Mouse (Mus musculus): ENCODE results near the gene Relb. TPM values are rescaled to one million over a fixed set of nuclear protein-coding genes. Genes with fewer than 3 reads are reported as not detected.

The Relb gene
- polyA plus RNA-seq, 1 experiment = 76.9 TPM

DNA sequence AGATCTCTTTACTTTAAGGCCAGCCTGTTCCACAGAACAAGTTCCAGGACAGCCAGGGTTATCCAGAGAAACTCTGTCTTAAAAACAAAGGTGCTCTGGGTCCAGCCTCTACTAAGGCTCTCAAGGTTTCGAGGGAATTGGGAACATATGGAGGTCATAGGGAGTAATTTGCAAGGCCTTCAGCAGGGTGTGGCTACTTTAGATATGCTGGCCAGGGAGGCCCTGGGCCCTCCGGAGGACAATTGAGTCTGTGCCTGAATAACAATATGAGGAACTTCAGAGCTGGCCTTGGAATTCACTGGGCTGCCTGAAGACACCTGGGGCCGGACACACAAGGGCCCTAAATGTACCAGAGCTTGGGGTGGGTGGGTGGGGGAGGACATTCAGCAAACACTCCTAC lies 53.7 kb downstream of the Relb start:
- no peak overlapping the region for H3K27ac ChIP-seq (ENCODE audit: insufficient read depth, low read length)
- peaks cover 7% of the 10 kb centered on the region for H3K36me3 ChIP-seq (ENCODE audit: control insufficient read depth, insufficient read depth, low read length)
- H3K27me3 ChIP-seq (ENCODE audit: control insufficient read depth, insufficient read depth, low read length) = no peaks in the 10 kb centered on the region
- peaks cover 5% of the 10 kb centered on the region; the same call in 1 of the 2 replicates for H3K4me1 ChIP-seq (ENCODE audit: control insufficient read depth, insufficient read depth, insufficient read length)
- no peak for DNase-seq (ENCODE audit: low read depth in 1 of 2, low spot score in 2 of 2)
- TF ChIP-seq CTCF (IDR thresholded peaks at IDR 0.05; ENCODE audit: extremely low read depth, insufficient read depth, insufficient read length, insufficient replicate concordance) = no peak
- TF ChIP-seq POLR2A (IDR thresholded peaks at IDR 0.05; ENCODE audit: low read depth, low read length) = no peak
- no peak overlapping the region for H3K4me3 ChIP-seq (ENCODE audit: extremely low read depth, insufficient read depth, insufficient read length)
- WGBS = 57% methylated on average over 3 of the region's 3 CpGs

DNA sequence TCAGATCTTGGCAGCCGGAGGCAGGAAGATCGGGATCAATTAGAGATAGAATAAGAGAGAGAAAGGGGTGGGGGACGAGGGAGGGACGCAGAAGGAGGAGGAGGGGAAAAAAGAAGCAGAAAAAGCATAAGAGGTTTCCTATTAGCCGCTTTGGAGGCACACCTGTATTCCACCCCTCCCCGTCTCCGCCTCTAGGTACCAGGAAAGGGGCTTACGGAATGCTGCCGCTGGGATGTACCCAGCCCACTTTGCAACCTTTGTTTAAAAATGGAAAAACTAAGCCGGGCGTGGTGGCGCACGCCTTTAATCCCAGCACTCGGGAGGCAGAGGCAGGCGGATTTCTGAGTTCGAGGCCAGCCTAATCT lies 55.5 kb downstream of the Relb start:
- Histone ChIP-seq H3K4me3 (ENCODE audit: extremely low read depth, insufficient read depth, insufficient read length) (peak overlapping the region; percentile 90; the same call in 1 of the 2 replicates), H3K27me3 (ENCODE audit: control insufficient read depth, insufficient read depth, low read length) (no peaks in the 10 kb centered on the region), H3K27ac (ENCODE audit: insufficient read depth, low read length) (peak overlapping the region; percentile 93), H3K4me1 (ENCODE audit: control insufficient read depth, insufficient read depth, insufficient read length) (peaks cover 5% of the 10 kb centered on the region; the same call in 1 of the 2 replicates), H3K36me3 (ENCODE audit: control insufficient read depth, insufficient read depth, low read length) (no peaks in the 10 kb centered on the region)
- WGBS = 31% methylated on average over 16 of the region's 16 CpGs
- no peak for TF ChIP-seq POLR2A (IDR thresholded peaks at IDR 0.05; ENCODE audit: low read depth, low read length)
- no peak for TF ChIP-seq CTCF (IDR thresholded peaks at IDR 0.05; ENCODE audit: extremely low read depth, insufficient read depth, insufficient read length, insufficient replicate concordance)
- DNase-seq (ENCODE audit: low read depth in 1 of 2, low spot score in 2 of 2) = no peak

DNA sequence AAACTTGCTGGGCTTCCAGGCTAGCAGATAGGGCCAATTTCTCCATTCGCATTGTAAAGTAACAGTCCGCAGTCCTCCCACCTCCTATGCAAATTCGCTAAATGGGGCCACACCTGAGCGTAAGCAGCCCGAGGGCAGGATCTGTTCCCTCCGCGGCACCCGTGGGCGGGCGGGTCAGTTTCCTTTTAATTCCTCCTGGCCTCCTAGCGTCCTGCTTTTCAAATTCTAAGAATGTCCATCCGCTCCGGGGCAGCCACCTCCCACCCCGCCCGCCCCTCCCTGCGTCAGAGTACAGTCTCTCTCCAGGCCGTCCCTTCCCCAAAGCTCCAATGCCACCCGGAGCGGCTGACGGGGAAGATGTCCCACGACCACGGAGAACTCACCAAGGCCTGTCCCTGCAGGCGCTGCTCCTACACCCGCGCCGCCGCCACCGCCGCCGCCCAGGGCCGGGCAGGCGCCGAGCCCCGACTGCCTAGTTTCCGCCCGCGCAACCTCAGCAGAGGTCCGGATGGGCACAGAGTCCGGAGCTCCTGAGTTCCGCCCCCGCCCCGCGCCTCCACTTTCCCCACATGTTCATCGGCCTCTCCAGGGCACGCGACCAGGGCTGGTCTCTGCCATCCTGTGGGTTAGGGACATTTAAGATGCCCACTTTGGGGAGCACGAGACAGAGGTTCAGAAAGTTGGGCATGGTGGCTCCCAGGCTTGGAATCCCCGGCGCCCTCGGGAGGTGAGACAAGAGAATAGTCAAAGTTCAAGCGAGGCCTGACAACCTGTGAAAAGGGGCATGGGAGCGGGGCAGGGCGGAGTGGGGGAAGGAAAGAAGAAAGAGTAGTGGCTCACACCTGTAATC lies 56.1 kb downstream of the Relb start:
- Histone ChIP-seq H3K27me3 (ENCODE audit: control insufficient read depth, insufficient read depth, low read length) (no peaks in the 10 kb centered on the region), H3K36me3 (ENCODE audit: control insufficient read depth, insufficient read depth, low read length) (no peaks in the 10 kb centered on the region), H3K4me1 (ENCODE audit: control insufficient read depth, insufficient read depth, insufficient read length) (peaks cover 5% of the 10 kb centered on the region; the same call in 1 of the 2 replicates), H3K27ac (ENCODE audit: insufficient read depth, low read length) (peak overlapping the region; percentile 93), H3K4me3 (ENCODE audit: extremely low read depth, insufficient read depth, insufficient read length) (peak overlapping the region; percentile 90)
- peak; percentile 72 for DNase-seq (ENCODE audit: low read depth in 1 of 2, low spot score in 2 of 2)
- 1% methylated on average over 53 of the region's 53 CpGs for WGBS
- TF ChIP-seq CTCF (IDR thresholded peaks at IDR 0.05; ENCODE audit: extremely low read depth, insufficient read depth, insufficient read length, insufficient replicate concordance) (no peak), POLR2A (IDR thresholded peaks at IDR 0.05; ENCODE audit: low read depth, low read length) (peak; percentile 69)

- Histone ChIP-seq H3K27me3 (ENCODE audit: control insufficient read depth, insufficient read depth, low read length) (no peaks in the 10 kb centered on the region), H3K27ac (ENCODE audit: insufficient read depth, low read length) (no peak overlapping the region), H3K36me3 (ENCODE audit: control insufficient read depth, insufficient read depth, low read length) (peaks cover 5% of the 10 kb centered on the region), H3K4me1 (ENCODE audit: control insufficient read depth, insufficient read depth, insufficient read length) (no peaks in the 10 kb centered on the region), H3K4me3 (ENCODE audit: extremely low read depth, insufficient read depth, insufficient read length) (no peak overlapping the region)
- TF ChIP-seq CTCF (IDR thresholded peaks at IDR 0.05; ENCODE audit: extremely low read depth, insufficient read depth, insufficient read length, insufficient replicate concordance) (no peak), POLR2A (IDR thresholded peaks at IDR 0.05; ENCODE audit: low read depth, low read length) (no peak)
- no peak for DNase-seq (ENCODE audit: low read depth in 1 of 2, low spot score in 2 of 2)
- 87% methylated on average over 3 of the region's 3 CpGs for WGBS
These were observed 59.6 kb downstream of the Relb start for GRCm38 (mm10) chr7:19569647-19570046.

DNA sequence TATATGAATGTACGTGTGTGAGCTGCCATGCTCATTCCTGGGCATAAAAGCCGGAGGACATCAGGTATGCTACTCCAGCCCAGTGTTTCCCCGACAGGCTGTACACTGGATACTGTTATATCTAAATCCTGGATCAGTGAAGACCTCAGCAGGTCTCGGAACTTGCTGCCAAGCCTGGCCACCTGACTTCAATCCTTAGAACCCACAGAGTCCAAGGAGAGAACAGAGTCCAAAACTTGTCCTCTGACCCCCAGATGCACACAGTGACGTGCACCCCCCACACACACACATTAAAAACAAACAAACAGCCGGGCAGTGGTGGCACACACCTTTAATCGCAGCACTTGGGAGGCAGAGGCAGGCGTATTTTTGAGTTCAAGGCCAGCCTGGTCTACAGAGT lies 61.8 kb downstream of the Relb start:
- no peak for DNase-seq (ENCODE audit: low read depth in 1 of 2, low spot score in 2 of 2)
- H3K36me3 ChIP-seq (ENCODE audit: control insufficient read depth, insufficient read depth, low read length) = peaks cover 8% of the 10 kb centered on the region
- H3K4me1 ChIP-seq (ENCODE audit: control insufficient read depth, insufficient read depth, insufficient read length) = peaks cover 6% of the 10 kb centered on the region; the same call in 1 of the 2 replicates
- no peak overlapping the region for H3K4me3 ChIP-seq (ENCODE audit: extremely low read depth, insufficient read depth, insufficient read length)
- WGBS = 97% methylated on average over 8 of the region's 8 CpGs
- no peaks in the 10 kb centered on the region for H3K27me3 ChIP-seq (ENCODE audit: control insufficient read depth, insufficient read depth, low read length)
- H3K27ac ChIP-seq (ENCODE audit: insufficient read depth, low read length) = no peak overlapping the region
- TF ChIP-seq CTCF (IDR thresholded peaks at IDR 0.05; ENCODE audit: extremely low read depth, insufficient read depth, insufficient read length, insufficient replicate concordance) = no peak
- no peak for TF ChIP-seq POLR2A (IDR thresholded peaks at IDR 0.05; ENCODE audit: low read depth, low read length)

DNA sequence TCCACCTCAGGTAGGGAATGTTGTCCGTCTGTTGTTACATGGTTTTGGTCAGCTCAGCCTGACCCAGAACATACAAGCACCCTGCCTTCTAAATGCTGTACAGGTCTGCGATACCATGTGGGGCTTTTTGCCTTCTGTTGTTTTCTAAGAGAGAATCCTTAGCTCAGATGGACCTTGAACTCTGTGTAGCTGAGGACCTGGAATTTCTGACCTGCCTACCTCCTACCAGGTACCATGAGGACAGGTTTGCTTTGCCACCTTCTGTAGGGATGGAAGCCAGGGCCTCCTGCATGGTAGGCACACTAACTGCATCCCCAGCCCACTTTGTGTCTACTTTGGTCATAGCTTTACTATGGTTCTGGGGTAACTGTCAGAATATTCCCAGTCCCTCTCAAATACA lies 63.4 kb downstream of the Relb start:
- H3K4me3 ChIP-seq (ENCODE audit: extremely low read depth, insufficient read depth, insufficient read length) = no peak overlapping the region
- peaks cover 9% of the 10 kb centered on the region; the same call in 1 of the 2 replicates for H3K4me1 ChIP-seq (ENCODE audit: control insufficient read depth, insufficient read depth, insufficient read length)
- TF ChIP-seq CTCF (IDR thresholded peaks at IDR 0.05; ENCODE audit: extremely low read depth, insufficient read depth, insufficient read length, insufficient replicate concordance) = no peak
- no peak for TF ChIP-seq POLR2A (IDR thresholded peaks at IDR 0.05; ENCODE audit: low read depth, low read length)
- WGBS = 98% methylated on average over 2 of the region's 2 CpGs
- DNase-seq (ENCODE audit: low read depth in 1 of 2, low spot score in 2 of 2) = no peak
- H3K36me3 ChIP-seq (ENCODE audit: control insufficient read depth, insufficient read depth, low read length) = peaks cover 8% of the 10 kb centered on the region
- no peaks in the 10 kb centered on the region for H3K27me3 ChIP-seq (ENCODE audit: control insufficient read depth, insufficient read depth, low read length)
- no peak overlapping the region for H3K27ac ChIP-seq (ENCODE audit: insufficient read depth, low read length)

DNA sequence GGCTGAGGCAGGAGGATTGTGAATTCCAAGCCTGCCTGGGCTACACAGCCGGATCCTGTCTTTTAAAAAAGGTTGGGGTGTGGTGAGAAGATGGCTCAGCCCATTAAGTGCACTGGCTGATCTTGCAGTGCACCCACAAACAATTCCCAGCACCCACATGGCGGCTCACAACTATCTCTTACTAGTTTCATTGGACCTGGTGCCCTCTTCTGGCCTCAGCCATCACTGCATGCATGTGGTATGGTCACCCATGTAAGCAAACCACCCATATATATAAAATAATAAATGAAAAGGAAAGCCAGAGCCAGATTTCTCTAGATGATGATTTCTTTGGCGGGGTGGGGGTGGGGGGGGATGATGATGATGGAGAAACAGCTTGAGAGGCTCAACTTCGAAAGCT lies 64.8 kb downstream of the Relb start:
- 93% methylated on average over 4 of the region's 4 CpGs for WGBS
- Histone ChIP-seq H3K27me3 (ENCODE audit: control insufficient read depth, insufficient read depth, low read length) (no peaks in the 10 kb centered on the region), H3K4me1 (ENCODE audit: control insufficient read depth, insufficient read depth, insufficient read length) (peaks cover 14% of the 10 kb centered on the region; the same call in 1 of the 2 replicates), H3K27ac (ENCODE audit: insufficient read depth, low read length) (no peak overlapping the region), H3K4me3 (ENCODE audit: extremely low read depth, insufficient read depth, insufficient read length) (no peak overlapping the region), H3K36me3 (ENCODE audit: control insufficient read depth, insufficient read depth, low read length) (peaks cover 8% of the 10 kb centered on the region)
- DNase-seq (ENCODE audit: low read depth in 1 of 2, low spot score in 2 of 2) = peak in 1 of 2 experiments; percentile 30
- TF ChIP-seq POLR2A (IDR thresholded peaks at IDR 0.05; ENCODE audit: low read depth, low read length) (no peak), CTCF (IDR thresholded peaks at IDR 0.05; ENCODE audit: extremely low read depth, insufficient read depth, insufficient read length, insufficient replicate concordance) (no peak)

Measured in spleen, adult 2 months (tissue).